Mouse (Mus musculus): ENCODE data around the gene Haus6.

DNA sequence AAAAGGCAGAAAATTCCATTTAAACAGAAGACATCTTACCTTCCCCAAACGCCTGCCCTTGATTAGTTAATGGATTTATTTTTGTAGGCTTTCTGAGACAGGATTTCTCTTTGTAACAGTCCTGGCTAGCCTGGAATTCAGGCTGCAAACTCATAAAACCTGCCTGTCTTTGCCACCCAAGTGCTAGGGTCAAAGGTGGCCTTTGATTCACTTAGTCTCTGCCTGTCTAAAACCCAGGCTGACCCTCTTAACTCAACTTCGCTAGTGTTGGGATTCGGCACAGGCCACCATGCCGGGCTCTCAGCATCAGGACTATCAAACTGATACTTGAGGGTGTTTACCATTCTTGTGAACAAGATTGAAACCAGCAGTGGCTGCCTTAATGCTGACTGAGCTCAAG lies 20.0 kb upstream of the Haus6 start:
- TF ChIP-seq CTCF (IDR thresholded peaks at IDR 0.05; ENCODE audit: borderline replicate concordance, extremely low read depth, insufficient read depth, insufficient read length) (no peak), POLR2A (IDR thresholded peaks at IDR 0.05; ENCODE audit: borderline replicate concordance, extremely low read depth, insufficient read depth, insufficient read length, poor library complexity, severe bottlenecking) (no peak)
